Mouse (Mus musculus): ENCODE results near the gene Armc10. TPM values are rescaled to one million over a fixed set of nuclear protein-coding genes. Genes with fewer than 3 reads are reported as not detected.

Gene Armc10
- total RNA-seq, 2 experiments from 2014 or later, result 19.2 to 20.9 TPM

DNA sequence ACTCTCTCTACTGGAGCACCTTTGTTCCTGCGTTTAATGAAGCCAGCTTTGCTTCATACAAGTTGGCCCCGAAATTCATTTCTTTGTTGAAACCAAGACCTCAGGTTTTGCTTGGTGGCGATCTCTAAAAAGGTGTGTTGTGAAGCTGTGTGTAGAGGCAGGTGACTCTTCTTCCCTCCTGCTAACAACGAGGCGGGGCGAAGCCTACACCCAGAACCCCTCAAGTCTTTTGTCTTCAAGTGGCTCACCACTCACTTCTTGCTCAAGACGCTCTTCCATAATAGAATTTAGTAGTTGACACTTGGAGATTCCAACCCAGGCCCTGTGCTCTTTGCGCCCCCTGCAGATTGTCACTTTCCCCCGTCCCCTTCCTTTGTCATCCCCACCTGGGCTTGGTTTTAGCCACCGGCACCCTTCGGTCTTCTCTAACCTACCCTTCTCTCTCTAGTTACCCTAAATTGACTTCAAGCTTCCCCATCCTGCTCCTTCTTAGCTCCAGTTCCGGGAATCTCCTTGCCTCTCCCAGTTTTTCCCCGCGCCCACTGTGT lies 648 bp upstream of the Armc10 start:
- DNase-seq (ENCODE audit: extremely low spot score in 1 of 2, low spot score in 2 of 2), result no peak
- Histone ChIP-seq H3K27ac (peak overlapping the region; percentile 66; the same call in 1 of the 2 replicates), H3K4me3 (peak overlapping the region; percentile 47)
- intact Hi-C loops (cut with DNase I), result loop anchor here (10.0 kb wide), 1 partner anchor 590 kb away; the partner anchor contains the start of gene Ptpn12
- TF ChIP-seq CTCF (IDR thresholded peaks at IDR 0.05), result no peak; the same call in 1 of the 2 replicates

DNA sequence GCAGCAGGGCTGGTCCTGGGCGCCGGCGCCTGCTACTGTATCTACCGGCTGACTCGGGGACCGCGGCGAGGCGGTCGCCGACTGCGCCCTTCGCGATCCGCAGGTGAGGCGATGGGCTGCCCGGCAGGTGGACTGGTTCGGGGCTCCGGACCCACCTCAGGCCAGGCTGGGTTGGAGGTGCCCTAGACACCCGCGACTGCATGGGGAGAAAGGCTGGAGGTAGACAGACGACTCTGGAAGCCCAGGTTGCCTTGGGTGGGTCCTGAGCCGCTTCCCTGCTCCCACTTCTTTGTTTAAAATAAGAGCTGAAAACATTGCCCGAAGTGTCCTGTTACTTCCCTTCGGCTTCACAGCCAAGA lies 499 bp downstream of the Armc10 start:
- no peak for TF ChIP-seq CTCF (IDR thresholded peaks at IDR 0.05)
- Histone ChIP-seq H3K27ac (peak overlapping the region; percentile 76), H3K4me3 (peak overlapping the region; percentile 73)
- intact Hi-C loops (cut with DNase I), result loop anchor here (10.0 kb wide), 1 partner anchor 591 kb away; the partner anchor contains the start of gene Ptpn12
- DNase-seq (ENCODE audit: extremely low spot score in 1 of 2, low spot score in 2 of 2), result no peak

DNA sequence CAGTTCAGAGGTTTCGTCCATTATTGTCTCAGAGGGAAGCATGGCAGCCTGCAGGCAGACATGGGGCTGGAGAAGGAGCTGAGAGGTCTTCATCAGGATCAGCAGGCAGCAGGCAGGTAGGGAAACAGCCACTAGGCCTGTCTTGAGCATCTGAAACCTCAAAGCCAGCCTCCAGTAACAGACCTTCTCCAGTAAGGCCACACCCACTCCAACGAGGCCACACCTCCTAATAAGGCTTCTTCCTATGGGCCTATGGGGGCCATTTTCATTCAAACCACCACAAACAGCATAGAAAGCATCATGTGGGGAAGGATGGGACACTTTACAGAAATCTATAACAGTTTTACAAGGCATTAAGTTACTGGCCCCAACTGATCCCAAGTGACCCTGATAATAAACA lies 5.1 kb downstream of the Armc10 start:
- intact Hi-C loops (cut with DNase I), result no loop called here
- no peak for TF ChIP-seq CTCF (IDR thresholded peaks at IDR 0.05)
- no peak overlapping the region for H3K27ac ChIP-seq
- DNase-seq (ENCODE audit: extremely low spot score in 1 of 2, low spot score in 2 of 2), result no peak
- H3K4me3 ChIP-seq, result no peak overlapping the region

DNA sequence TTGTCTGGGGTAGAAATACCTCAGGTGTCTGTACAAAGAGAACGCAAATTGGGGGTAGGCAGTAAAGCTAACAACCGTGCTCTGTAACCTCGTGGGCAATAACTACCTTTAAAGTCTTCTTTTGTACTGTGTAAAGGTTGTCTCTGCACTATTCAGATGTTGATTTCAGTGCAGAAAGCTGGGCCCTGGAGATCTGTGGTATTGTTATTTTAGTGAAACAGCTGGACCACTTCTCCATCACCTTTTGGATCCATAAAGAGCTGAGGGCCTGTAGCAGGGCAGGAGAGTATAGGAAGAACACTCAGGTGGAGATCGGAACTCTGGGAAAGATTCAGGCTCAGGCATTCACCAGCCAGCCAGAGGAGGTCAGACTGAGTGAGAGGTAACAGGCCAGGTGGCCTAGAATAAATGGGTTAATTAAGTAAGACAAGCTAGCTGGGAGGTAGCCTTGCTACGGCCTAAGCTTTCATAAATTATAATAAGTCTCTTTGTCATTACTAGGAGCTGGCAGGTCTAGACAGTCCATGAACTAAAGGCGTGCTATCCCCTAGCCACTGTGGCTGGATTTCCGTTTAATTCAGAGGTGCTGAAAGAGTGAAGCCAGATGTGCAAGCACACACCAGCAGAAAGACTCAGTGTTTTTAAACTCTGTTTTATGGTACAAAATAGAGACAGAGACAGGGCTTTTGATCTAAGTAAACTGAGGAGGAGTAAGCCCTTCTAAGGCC lies 6.4 kb downstream of the Armc10 start:
- no peak for TF ChIP-seq CTCF (IDR thresholded peaks at IDR 0.05)
- intact Hi-C loops (cut with DNase I), result no loop called here
- no peak overlapping the region for H3K4me3 ChIP-seq
- DNase-seq (ENCODE audit: extremely low spot score in 1 of 2, low spot score in 2 of 2), result no peak
- no peak overlapping the region for H3K27ac ChIP-seq

DNA sequence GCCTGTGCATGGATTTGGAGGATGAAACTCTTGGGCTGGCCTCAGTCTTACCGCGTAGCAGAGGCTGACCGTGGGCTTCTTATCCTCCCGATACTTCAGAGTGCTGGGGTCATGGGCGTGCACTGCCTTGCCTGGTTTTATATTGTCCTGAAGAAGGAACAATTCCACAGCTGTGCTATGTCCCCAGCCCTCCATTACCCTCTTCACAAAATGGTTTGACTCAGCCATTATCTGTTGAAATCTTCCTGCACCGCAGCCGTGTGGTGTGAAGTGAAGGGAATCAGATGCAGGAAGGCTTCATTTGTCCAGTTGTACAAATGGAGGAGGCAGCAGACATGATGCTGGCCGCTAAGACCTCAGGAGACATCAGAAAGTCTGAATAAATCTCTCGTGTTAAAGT lies 11.3 kb downstream of the Armc10 start:
- DNase-seq (ENCODE audit: extremely low spot score in 1 of 2, low spot score in 2 of 2), result no peak
- no peak overlapping the region for H3K4me3 ChIP-seq
- intact Hi-C loops (cut with DNase I), result loop anchor here (5.0 kb wide), 1 partner anchor 860 kb away; no protein-coding TSS in a partner anchor
- no peak overlapping the region for H3K27ac ChIP-seq
- no peak for TF ChIP-seq CTCF (IDR thresholded peaks at IDR 0.05)

DNA sequence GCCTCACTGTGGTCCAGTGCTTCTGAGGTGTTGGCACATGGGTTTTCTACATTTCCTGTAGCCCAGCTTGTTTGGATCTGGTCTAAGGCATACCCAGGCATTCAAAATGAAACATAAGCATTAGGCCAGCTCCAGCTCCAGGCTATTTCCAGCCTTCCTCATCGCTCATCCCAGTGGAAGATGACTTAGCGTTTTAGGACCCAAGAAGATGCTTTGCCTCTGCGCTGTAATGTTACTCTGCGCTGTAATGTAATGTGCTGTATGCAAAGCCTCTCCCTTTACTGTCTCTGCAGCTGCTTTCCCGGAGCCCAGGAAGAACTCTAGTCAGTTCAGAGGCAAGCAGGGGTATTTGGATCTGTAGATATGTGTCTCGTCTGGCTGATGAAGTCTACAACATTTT lies 12.4 kb downstream of the Armc10 start:
- intact Hi-C loops (cut with DNase I), result loop anchor here (1.0 to 5.0 kb wide), 3 partner anchors 43 to 859 kb away; partner anchors contain the start of genes Napepld and Pmpcb
- no peak for TF ChIP-seq CTCF (IDR thresholded peaks at IDR 0.05)
- DNase-seq (ENCODE audit: extremely low spot score in 1 of 2, low spot score in 2 of 2), result no peak
- peak overlapping the region; percentile 56 for H3K27ac ChIP-seq
- no peak overlapping the region for H3K4me3 ChIP-seq

DNA sequence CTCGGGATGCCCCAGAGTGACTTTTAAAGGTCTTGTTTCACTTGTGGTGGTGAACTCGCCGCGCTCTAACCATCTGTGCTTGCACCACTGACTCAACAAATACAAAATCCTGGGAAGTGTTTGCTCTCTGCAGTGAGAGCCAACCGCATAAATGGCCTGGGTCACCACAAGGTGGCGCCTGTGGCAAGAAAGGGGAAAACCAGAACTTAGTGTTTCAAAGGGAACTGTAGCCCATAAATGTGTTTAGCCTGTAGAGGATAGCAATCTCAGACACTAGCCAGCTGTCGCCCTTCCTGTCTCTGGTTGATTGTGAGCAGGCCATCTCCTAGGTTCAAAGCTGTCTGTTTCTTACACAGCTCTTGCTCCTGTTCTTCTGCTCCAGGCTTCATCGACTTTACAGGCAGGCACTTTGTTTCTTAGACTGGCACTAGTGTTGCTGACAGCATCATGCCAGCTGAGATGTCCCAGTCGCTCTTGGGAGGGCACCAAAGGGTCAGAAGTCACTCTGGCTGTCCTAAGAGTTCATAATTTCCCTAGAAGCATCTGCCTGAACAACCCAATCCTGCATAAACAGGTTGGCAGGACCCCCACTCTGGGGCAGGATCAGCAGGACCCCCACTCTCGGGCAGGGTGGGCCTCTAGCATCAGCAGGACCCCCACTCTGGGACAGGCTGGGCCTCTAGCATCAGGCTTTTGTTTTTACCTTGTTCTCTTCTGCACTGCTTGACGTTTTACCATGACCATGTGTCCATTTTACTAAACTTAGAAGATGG lies 13.2 kb downstream of the Armc10 start:
- Histone ChIP-seq H3K4me3 (no peak overlapping the region), H3K27ac (peak overlapping the region; percentile 56; the same call in 1 of the 2 replicates)
- intact Hi-C loops (cut with DNase I), result loop anchor here (1.0 to 5.0 kb wide), 3 partner anchors 42 to 858 kb away; partner anchors contain the start of genes Napepld and Pmpcb
- peak; percentile 74 to 84 for DNase-seq (ENCODE audit: extremely low spot score in 1 of 2, low spot score in 2 of 2)
- TF ChIP-seq CTCF (IDR thresholded peaks at IDR 0.05), result peak; percentile 94

DNA sequence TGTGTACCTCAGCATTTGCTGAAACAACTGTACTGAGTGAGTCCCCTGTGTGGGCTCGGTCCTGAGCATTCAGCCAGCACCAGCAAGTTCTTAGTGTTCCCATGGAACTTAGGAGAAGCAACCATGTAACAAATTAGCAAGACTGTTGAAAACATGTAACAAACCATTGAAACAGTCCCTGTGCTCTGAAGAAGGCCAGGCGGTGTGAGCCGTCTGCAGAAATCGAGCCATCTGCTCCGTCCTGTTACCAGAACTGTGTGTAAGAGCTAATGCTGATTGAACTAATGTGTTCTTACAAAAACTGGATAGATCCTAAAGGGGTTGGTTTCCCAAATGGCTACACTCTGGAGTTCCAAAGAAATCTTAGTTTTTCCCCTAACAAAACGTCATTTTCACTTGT lies 15.2 kb downstream of the Armc10 start:
- Histone ChIP-seq H3K4me3 (no peak overlapping the region), H3K27ac (peak overlapping the region; percentile 28; the same call in 1 of the 2 replicates)
- TF ChIP-seq CTCF (IDR thresholded peaks at IDR 0.05), result no peak
- DNase-seq (ENCODE audit: extremely low spot score in 1 of 2, low spot score in 2 of 2), result no peak
- intact Hi-C loops (cut with DNase I), result no loop called here

DNA sequence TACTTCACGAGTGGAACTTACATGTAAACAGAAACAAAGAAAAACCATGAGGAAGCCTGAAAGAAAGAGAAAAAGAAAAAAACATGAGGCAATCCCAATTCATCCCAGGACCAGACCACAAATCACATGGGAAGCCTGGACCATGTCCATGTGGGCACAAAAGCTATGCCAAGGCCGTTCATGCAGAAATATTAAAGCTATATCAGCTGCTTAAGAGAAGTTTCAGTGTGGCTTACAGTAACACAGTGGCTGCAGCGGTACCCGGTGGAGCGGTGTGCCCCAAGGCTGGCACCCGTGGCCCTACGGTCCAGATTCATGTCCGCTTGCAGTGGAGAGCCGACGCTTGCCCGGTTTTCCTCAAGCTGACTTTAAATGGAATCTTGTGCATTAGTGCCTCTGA lies 17.5 kb downstream of the Armc10 start:
- Histone ChIP-seq H3K27ac (no peak overlapping the region), H3K4me3 (no peak overlapping the region)
- TF ChIP-seq CTCF (IDR thresholded peaks at IDR 0.05), result no peak
- no peak for DNase-seq (ENCODE audit: extremely low spot score in 1 of 2, low spot score in 2 of 2)
- intact Hi-C loops (cut with DNase I), result no loop called here

DNA sequence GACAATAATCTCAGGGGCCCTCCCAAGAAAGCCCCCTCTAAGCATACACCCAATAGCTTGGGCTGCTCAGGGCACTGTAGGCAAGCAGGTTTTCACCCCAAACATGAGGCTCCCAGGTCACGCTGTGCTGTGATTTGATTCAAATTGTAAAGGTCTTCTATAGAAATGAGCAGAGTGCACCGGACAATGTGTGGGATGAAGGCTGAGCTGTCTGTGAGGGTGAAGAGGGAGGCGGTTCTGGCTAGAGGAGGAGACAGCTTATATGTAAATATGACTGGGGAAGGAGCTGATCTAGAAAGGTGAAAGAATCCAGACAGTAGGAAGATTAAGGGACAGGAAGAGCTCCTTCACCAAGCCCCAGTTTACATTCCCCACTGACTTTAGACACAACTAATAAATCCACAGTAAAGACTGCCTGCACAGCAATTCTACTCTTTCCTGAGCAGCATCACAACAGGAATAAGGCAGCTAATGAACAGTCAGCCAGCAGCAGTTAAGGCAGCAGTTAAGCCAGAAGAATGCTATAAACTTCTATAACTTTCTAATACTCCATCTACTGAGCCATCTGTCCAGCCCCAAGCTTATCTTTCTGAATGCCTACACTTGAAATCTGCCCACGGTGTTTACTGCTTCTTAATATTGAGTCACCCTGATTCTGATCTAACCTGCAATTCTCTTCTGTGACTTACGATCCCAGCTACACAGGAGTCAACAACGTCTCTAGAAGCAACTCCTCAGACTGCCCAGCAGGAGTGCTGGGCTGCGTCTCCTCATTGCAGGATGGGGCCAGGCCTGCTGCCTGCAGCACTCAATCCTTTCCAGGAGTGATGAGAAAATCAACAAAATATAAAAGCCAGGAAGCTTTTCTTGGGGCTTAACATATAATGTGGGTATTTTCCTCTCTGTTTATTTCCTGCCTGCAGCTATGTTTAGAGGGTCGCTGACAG lies 21.9 kb downstream of the Armc10 start:
- no peak; the same call in 1 of the 2 replicates for TF ChIP-seq CTCF (IDR thresholded peaks at IDR 0.05)
- intact Hi-C loops (cut with DNase I), result loop anchor here (5.0 kb wide), 1 partner anchor 120 kb away; the partner anchor contains the start of genes Dnajc2 and Psmc2
- Histone ChIP-seq H3K27ac (no peak overlapping the region), H3K4me3 (no peak overlapping the region)
- no peak for DNase-seq (ENCODE audit: extremely low spot score in 1 of 2, low spot score in 2 of 2)

DNA sequence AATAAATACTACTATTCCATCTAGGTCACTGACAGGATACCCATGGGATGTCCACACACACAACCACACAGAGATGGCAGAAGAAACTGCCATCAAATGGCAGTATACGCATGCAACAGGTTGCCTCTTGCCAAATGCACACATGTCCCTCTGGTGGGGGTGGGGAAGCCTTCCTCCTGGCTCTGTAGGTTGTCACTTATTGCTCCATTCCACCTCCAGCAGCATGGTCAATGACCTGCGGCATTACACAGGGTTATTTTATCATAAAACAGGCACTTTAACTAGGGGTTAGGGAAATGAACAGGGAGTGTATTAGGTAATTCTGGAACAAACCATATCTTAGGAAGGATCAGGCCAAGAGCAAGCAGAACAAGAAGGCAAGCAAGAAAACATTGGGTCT lies 23.7 kb downstream of the Armc10 start:
- intact Hi-C loops (cut with DNase I), result loop anchor here (5.0 kb wide), 1 partner anchor 118 kb away; the partner anchor contains the start of genes Dnajc2 and Psmc2
- no peak; the same call in 1 of the 2 replicates for TF ChIP-seq CTCF (IDR thresholded peaks at IDR 0.05)
- Histone ChIP-seq H3K4me3 (no peak overlapping the region), H3K27ac (no peak overlapping the region)
- DNase-seq (ENCODE audit: extremely low spot score in 1 of 2, low spot score in 2 of 2), result no peak
